Mouse (Mus musculus) midbrain, embryonic 12.5 days (tissue): ENCODE results near the gene Ppil6. TPM values are rescaled to one million over a fixed set of nuclear protein-coding genes. Genes with fewer than 3 reads are reported as not detected.

ENCODE experiments used
- ATAC-seq: fragments of 200-750 bp; cut with Nextera tagmentation; 2 replicates; pipeline ENCODE4 v1.8.0; 2017; ENCODE audit warnings: low read depth, moderate TSS enrichment, moderate library complexity; ENCODE audit not compliant: low FRiP score
- H3K27ac ChIP-seq: fragments of 300-500 bp; sonication (generic); replicated peaks from 2 replicates; pipeline ENCODE4 v1.5.1; 2016; ENCODE audit warnings: mild to moderate bottlenecking
- H3K27me3 ChIP-seq: fragments of 300-500 bp; sonication (generic); 2 replicates; pipeline ENCODE4 v1.6.1; 2016; ENCODE audit warnings: mild to moderate bottlenecking
- H3K36me3 ChIP-seq: fragments of 300-500 bp; sonication (generic); 2 replicates; pipeline ENCODE4 v1.6.1; 2016
- H3K4me1 ChIP-seq: fragments of 300-500 bp; sonication (generic); 2 replicates; pipeline ENCODE4 v1.6.1; 2016
- H3K4me2 ChIP-seq: fragments of 300-500 bp; sonication (generic); replicated peaks from 2 replicates; pipeline ENCODE4 v1.6.1; 2016; ENCODE audit warnings: mild to moderate bottlenecking, moderate library complexity
- H3K4me3 ChIP-seq: fragments of 300-500 bp; sonication (generic); 2 replicates; pipeline ENCODE4 v1.5.1; 2016; ENCODE audit warnings: mild to moderate bottlenecking
- H3K9ac ChIP-seq: fragments of 300-500 bp; sonication (generic); replicated peaks from 2 replicates; pipeline ENCODE4 v1.6.1; 2016; ENCODE audit warnings: mild to moderate bottlenecking, moderate library complexity
- H3K9me3 ChIP-seq: fragments of 300-500 bp; sonication (generic); 2 replicates; pipeline ENCODE4 v1.6.1; 2016; ENCODE audit warnings: mild to moderate bottlenecking
- WGBS: fragments of 180-500 bp; shearing (Covaris S2); methylation state at CpG from one replicate; pipeline ENCODE4 v1.1.7; 2016; 5-methylcytosine and 5-hydroxymethylcytosine counted together
- polyA plus RNA-seq: library from polyadenylated mRNA; unstranded; fragments of >200 nt; fragmentation: Nextera tagmentation; extraction: Ambion mirVana; gene quantifications from 2 replicates; pipeline ENCODE4 v1.2.1, GENCODE M21; 2016

The Ppil6 gene
- polyA plus RNA-seq, 1 experiment from 2014 or later: 0.73 TPM

GRCm38 (mm10) chr10:41552847-41553589, 62.8 kb downstream of the Ppil6 start:
- no peak overlapping the region for H3K4me3 ChIP-seq
- no peak for ATAC-seq
- H3K27ac ChIP-seq: no peak overlapping the region
- WGBS: 46% methylated on average over 14 of the region's 14 CpGs
- H3K4me2 ChIP-seq: no peak overlapping the region
- H3K36me3 ChIP-seq: no peaks in the 10 kb centered on the region
- no peak overlapping the region for H3K9ac ChIP-seq
- peaks cover 9% of the 10 kb centered on the region; the same call in 1 of the 2 replicates for H3K4me1 ChIP-seq
- peaks cover 11% of the 10 kb centered on the region for H3K27me3 ChIP-seq
- H3K9me3 ChIP-seq: peaks cover 7% of the 10 kb centered on the region

GRCm38 (mm10) chr10:41553711-41554110, 63.5 kb downstream of the Ppil6 start:
- peaks cover 9% of the 10 kb centered on the region; the same call in 1 of the 2 replicates for H3K4me1 ChIP-seq
- 79% methylated on average over 4 of the region's 4 CpGs for WGBS
- H3K9ac ChIP-seq: no peak overlapping the region
- H3K27me3 ChIP-seq: peaks cover 11% of the 10 kb centered on the region
- no peak overlapping the region for H3K4me3 ChIP-seq
- peaks cover 7% of the 10 kb centered on the region for H3K9me3 ChIP-seq
- H3K4me2 ChIP-seq: no peak overlapping the region
- H3K36me3 ChIP-seq: no peaks in the 10 kb centered on the region
- no peak overlapping the region for H3K27ac ChIP-seq
- no peak for ATAC-seq

GRCm38 (mm10) chr10:41555081-41555480, 64.8 kb downstream of the Ppil6 start:
- 87% methylated on average over 3 of the region's 3 CpGs for WGBS
- peaks cover 9% of the 10 kb centered on the region; the same call in 1 of the 2 replicates for H3K4me1 ChIP-seq
- H3K9me3 ChIP-seq: peaks cover 4% of the 10 kb centered on the region; the same call in 1 of the 2 replicates
- no peaks in the 10 kb centered on the region for H3K36me3 ChIP-seq
- peaks cover 11% of the 10 kb centered on the region for H3K27me3 ChIP-seq
- no peak overlapping the region for H3K9ac ChIP-seq
- no peak overlapping the region for H3K4me2 ChIP-seq
- no peak overlapping the region for H3K4me3 ChIP-seq
- no peak overlapping the region for H3K27ac ChIP-seq
- ATAC-seq: no peak

- Histone ChIP-seq H3K9ac (no peak overlapping the region), H3K4me3 (no peak overlapping the region), H3K4me2 (no peak overlapping the region), H3K27me3 (0 out of 2 replicates have a peak, but pooled peaks cover 3% of the 10 kb centered on the region), H3K9me3 (peaks cover 13% of the 10 kb centered on the region; the same call in 1 of the 2 replicates), H3K27ac (no peak overlapping the region), H3K4me1 (no peaks in the 10 kb centered on the region), H3K36me3 (no peaks in the 10 kb centered on the region)
- no peak for ATAC-seq
- 94% methylated on average over 1 of the region's 1 CpGs for WGBS
These were observed 68.2 kb downstream of the Ppil6 start for GRCm38 (mm10) chr10:41558401-41558800.

- H3K27ac ChIP-seq: no peak overlapping the region
- H3K4me3 ChIP-seq: no peak overlapping the region
- H3K4me2 ChIP-seq: no peak overlapping the region
- H3K4me1 ChIP-seq: no peaks in the 10 kb centered on the region
- ATAC-seq: no peak
- H3K27me3 ChIP-seq: no peaks in the 10 kb centered on the region
- no peaks in the 10 kb centered on the region for H3K36me3 ChIP-seq
- WGBS: 89% methylated on average over 10 of the region's 10 CpGs
- peaks cover 13% of the 10 kb centered on the region; the same call in 1 of the 2 replicates for H3K9me3 ChIP-seq
- H3K9ac ChIP-seq: no peak overlapping the region
These were observed 71.6 kb downstream of the Ppil6 start for GRCm38 (mm10) chr10:41561701-41562395.

Other genes starting within 250 kb of the Ppil6 start
- 22.3 and 23.5 TPM in 2 replicates for gene Fig4, start 187.2 kb upstream of the Ppil6 start, polyA plus RNA-seq
- 0.08 TPM in 1 of 2 replicates, not detected in the other for gene Ak9, start 186.5 kb upstream of the Ppil6 start, polyA plus RNA-seq
- gene Zbtb24, start 40.1 kb upstream of the Ppil6 start, polyA plus RNA-seq: 20.2 and 23.5 TPM in 2 replicates
- 43.4 and 45.0 TPM in 2 replicates for gene Mical1, start 14.1 kb upstream of the Ppil6 start, polyA plus RNA-seq
- gene Smpd2, start 70 bp upstream of the Ppil6 start, polyA plus RNA-seq: 48.2 and 53.1 TPM in 2 replicates
- gene Cd164, start 29.0 kb downstream of the Ppil6 start, polyA plus RNA-seq: 87.1 and 89.3 TPM in 2 replicates
- gene Ccdc162, start 226.2 kb downstream of the Ppil6 start, polyA plus RNA-seq: 0.26 and 0.38 TPM in 2 replicates